Mouse (Mus musculus): ENCODE measurements around the gene Cd164. TPM values are rescaled to one million over a fixed set of nuclear protein-coding genes. Genes with fewer than 3 reads are reported as not detected.
A peak's percentile ranks its signal among the peaks of the same experiment; 100 is the strongest.

Gene Cd164
- polyA plus RNA-seq (2016; fragmentation: Nextera tagmentation; extraction: Ambion mirVana) = 87.1 and 89.3 TPM in 2 replicates

DNA sequence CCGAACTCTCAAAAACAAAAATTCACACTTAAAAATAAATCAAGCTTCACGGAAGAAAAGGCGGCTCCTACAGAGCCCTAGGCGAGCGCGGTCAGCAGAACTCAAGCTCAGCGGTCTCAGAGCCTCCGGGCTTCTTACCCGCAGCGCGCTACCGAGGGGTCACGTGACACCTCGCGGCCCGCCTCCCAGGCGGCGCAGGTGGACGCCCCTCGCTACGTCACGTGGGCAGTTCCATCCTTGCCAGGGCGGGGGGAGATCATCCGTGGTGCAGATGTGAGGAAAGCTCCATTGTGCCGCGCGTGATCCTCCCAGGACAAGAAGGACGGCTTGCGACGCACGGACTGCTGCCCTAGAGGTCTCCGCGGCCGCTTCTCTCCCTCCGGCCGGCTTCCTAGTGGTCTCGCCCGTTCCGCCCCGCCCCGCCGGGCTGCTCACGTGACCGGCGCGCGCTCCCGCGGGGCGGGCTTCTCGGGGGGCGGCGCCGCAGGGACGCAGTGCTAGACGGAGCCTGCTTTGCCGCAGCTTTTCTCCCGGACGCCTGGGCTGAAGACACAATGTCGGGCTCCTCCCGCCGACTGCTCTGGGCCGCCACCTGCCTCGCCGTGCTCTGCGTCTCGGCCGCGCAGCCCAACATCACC is at the start of gene Cd164:
Gene Cd164, plus strand, starts transcription at position 434 of the 638 bp plus-strand sequence.
- peak within 1 kb of the TSS; percentile 96 for H3K27ac ChIP-seq (replicated peaks)
- H3K4me3 ChIP-seq = peak within 1 kb of the TSS; percentile 92
- no peaks in the 10 kb centered on the region for H3K9me3 ChIP-seq
- under 1% methylated on average over 66 of the region's 69 CpGs for WGBS
- ATAC-seq (ENCODE audit: low FRiP score, low read depth) = peak; percentile 95
- no peaks in the 10 kb centered on the region for H3K27me3 ChIP-seq
- peak within 1 kb of the TSS; percentile 91 for H3K9ac ChIP-seq (replicated peaks)
- peaks cover 13% of the 10 kb centered on the region; the same call in 1 of the 2 replicates for H3K36me3 ChIP-seq
- peak within 1 kb of the TSS; percentile 82 for H3K4me2 ChIP-seq (replicated peaks)
- H3K4me1 ChIP-seq = peaks cover 26% of the 10 kb centered on the region

DNA sequence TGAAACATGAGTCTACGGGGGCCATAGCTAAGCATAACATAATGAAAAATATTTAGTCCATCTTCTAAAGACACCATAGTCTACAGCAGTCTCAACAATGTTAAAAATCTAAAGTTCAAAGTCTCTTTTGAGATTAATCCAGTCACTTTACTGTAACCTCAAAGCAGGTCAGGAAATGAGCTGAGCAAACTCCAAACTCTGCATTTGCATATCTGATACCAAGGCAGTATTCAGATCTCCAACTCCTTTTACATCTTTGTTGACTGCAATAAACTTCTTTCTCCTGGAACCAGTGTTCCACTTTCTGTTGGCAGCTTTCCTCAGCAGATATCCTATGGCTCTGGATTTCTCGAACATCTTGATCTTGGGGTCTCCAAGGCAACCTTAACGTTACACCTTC is 48.5 kb upstream of the Cd164 start:
- no peak overlapping the region for H3K4me3 ChIP-seq
- H3K27me3 ChIP-seq = peaks cover 3% of the 10 kb centered on the region; the same call in 1 of the 2 replicates
- no peak overlapping the region for H3K27ac ChIP-seq (replicated peaks)
- no peak overlapping the region for H3K9ac ChIP-seq (replicated peaks)
- H3K4me2 ChIP-seq (replicated peaks) = no peak overlapping the region
- 88% methylated on average over 3 of the region's 3 CpGs for WGBS
- no peak for ATAC-seq (ENCODE audit: low FRiP score, low read depth)
- H3K9me3 ChIP-seq = no peaks in the 10 kb centered on the region
- H3K4me1 ChIP-seq = peaks cover under 1% of the 10 kb centered on the region; the same call in 1 of the 2 replicates
- 0 out of 2 replicates have a peak, but pooled peaks cover 11% of the 10 kb centered on the region for H3K36me3 ChIP-seq

DNA sequence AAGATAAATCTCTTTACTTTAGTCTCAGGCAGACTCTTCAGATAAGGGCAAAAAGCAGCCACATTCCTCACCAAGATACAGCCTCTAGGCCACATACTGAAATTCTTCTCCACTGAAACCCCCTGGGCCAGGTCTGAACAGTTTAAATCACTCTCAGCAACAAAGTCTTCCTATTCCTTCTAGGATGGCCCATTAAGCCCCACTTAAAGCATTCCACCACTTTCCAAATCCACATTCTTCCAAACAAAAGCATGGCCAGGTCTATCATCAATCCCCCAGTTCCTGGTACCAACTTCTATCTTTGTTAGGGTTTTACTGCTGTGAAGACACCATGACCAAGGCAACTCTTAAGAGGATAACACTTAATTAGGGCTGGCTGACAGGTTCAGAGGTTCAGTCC is 46.7 kb upstream of the Cd164 start:
- ATAC-seq (ENCODE audit: low FRiP score, low read depth) = no peak
- Histone ChIP-seq H3K4me3 (no peak overlapping the region), H3K27me3 (peaks cover 3% of the 10 kb centered on the region; the same call in 1 of the 2 replicates), H3K27ac (replicated peaks) (no peak overlapping the region), H3K9me3 (no peaks in the 10 kb centered on the region), H3K4me1 (peaks cover 15% of the 10 kb centered on the region; the same call in 1 of the 2 replicates), H3K4me2 (replicated peaks) (no peak overlapping the region), H3K9ac (replicated peaks) (no peak overlapping the region), H3K36me3 (0 out of 2 replicates have a peak, but pooled peaks cover 9% of the 10 kb centered on the region)

DNA sequence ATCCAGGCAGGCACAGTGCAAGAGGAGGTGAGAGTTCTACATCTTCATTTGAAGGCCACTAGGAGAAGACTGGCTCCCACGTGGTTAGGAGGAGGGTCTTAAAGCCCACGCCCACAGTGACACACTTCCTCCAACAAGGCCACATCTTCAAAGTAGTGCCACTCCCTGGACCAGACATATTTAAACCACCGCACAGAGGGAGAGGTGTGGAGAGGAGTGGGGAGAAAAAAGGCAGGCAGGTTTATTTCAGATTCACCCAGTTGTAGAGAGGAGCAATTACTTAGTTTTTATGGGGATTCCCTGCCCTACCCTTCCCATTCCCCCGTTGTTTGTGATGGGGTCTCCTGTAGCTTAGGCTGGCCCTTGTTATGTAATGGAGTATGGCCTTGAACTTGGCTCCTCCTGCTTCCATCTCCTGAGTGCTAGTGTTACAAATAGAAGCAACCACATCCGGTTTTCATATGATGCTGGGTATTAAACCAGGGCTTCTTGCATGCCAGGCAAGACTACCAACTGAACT is 46.2 kb upstream of the Cd164 start:
- Histone ChIP-seq H3K27me3 (peaks cover 3% of the 10 kb centered on the region; the same call in 1 of the 2 replicates), H3K27ac (replicated peaks) (no peak overlapping the region), H3K4me3 (no peak overlapping the region), H3K36me3 (0 out of 2 replicates have a peak, but pooled peaks cover 8% of the 10 kb centered on the region), H3K9me3 (no peaks in the 10 kb centered on the region), H3K9ac (replicated peaks) (no peak overlapping the region), H3K4me2 (replicated peaks) (no peak overlapping the region), H3K4me1 (peaks cover 20% of the 10 kb centered on the region)
- 77% methylated on average over 5 of the region's 5 CpGs for WGBS
- no peak for ATAC-seq (ENCODE audit: low FRiP score, low read depth)

DNA sequence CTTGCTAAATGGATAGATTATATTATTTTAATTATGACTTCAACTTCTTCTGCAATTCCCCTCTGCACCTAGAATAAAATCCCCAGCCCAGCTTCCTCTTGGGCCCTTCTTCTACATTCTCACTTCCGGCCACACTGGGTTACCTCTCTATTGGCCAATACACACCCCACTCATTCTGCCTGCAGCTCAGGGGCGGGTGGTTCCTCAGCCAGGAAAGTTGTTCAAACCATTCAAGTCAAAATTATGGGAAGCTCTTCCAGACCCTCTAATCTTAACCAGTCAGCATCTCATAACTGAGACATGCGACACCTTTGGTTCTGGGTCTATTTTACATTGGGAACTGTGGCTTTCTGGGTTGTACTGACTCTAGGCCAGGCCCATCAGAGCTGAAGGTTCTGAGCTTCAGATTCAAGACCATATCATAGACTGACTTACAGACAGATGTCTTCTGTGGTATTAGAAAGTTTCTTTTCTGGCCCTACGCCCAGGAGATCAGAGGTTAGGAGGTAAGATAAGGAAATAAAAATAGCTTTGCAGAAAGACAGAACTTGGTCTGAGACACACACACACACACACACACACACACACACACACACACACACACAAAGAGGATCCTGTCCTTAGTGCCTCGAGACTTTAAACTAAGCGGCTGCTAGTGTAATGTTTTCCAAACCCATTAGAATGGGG is 45.3 kb upstream of the Cd164 start:
- no peak overlapping the region for H3K27ac ChIP-seq (replicated peaks)
- H3K36me3 ChIP-seq = peaks cover 3% of the 10 kb centered on the region

DNA sequence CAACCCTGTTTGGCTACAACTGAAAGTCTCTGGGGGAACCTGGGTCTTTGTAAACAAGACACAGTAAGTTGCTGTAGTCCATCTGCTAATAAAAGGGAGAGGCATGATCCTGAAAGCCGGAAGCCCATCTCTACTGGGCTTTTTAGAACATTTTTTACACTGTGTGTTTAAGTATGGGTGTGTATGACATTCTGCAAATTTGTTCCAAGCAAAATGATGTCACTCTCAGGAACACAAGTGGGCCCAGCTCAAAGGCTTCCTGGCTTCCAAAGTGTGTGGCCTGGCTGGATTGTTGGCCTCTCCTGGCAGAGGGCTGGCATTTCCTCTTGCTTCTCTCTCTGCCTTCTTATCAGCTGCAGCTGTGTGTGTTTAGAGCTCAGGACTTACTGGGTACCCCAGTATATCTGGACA is 44.2 kb upstream of the Cd164 start:
- ATAC-seq (ENCODE audit: low FRiP score, low read depth) = no peak
- Histone ChIP-seq H3K4me3 (no peak overlapping the region), H3K9me3 (no peaks in the 10 kb centered on the region), H3K4me2 (replicated peaks) (no peak overlapping the region), H3K4me1 (peaks cover 24% of the 10 kb centered on the region), H3K9ac (replicated peaks) (no peak overlapping the region), H3K27me3 (peaks cover 3% of the 10 kb centered on the region; the same call in 1 of the 2 replicates), H3K36me3 (peaks cover 11% of the 10 kb centered on the region), H3K27ac (replicated peaks) (no peak overlapping the region)
- 71% methylated on average over 1 of the region's 1 CpGs for WGBS

More for the DNA sequence above, 45.3 kb upstream of the Cd164 start:
- Histone ChIP-seq H3K9ac (replicated peaks) (no peak overlapping the region), H3K9me3 (no peaks in the 10 kb centered on the region), H3K4me3 (no peak overlapping the region), H3K27me3 (peaks cover 3% of the 10 kb centered on the region; the same call in 1 of the 2 replicates), H3K4me2 (replicated peaks) (no peak overlapping the region), H3K4me1 (peaks cover 24% of the 10 kb centered on the region)
- no peak for ATAC-seq (ENCODE audit: low FRiP score, low read depth)
- 91% methylated on average over 6 of the region's 6 CpGs for WGBS

DNA sequence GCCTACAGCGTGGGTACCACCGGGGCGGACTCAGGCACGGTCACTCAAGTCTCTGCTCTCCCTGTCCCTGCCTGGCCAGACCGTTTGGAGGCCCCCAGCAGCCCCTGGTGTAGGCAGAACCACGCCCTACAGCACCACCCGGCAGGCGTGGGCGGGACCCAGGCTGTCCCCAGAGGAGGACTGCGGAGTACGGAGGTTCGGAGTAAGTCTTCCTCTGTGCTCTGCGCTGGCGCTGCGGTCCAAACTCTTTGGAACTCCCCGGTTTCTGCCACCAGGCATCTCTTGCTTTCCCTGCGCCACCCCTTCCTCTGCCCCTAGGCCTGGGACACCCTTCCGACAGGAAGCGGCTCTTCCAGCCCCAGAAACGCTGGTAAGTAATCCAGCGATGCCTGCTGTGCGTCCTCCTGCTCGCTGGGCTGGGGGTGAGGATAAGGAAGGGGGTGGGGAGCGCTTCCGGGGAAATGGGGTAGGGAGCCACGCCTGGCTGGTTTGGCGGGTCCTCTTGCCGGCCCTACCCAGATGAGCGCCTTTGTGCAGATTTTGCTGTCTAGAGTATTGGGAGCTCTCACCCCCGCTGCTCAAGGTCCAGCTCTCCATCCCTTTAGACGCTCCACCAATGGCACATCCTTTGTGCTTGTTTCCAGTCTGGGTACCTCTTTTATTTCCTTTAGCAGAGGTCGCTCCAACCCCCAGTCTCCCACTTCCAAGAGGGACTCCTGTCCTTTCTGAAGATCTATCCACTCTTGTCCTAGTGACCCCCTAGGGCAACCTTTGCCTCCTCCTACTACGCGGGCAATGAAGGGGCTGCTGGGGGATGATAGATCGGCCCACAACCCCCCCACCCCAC is 42.8 kb upstream of the Cd164 start, which contains the start of gene Mical1:
Gene Mical1, plus strand, starts transcription at position 144 of the 847 bp plus-strand sequence.
- peak within 1 kb of the TSS; percentile 77 for H3K9ac ChIP-seq (replicated peaks)
- peaks cover 3% of the 10 kb centered on the region; the same call in 1 of the 2 replicates for H3K27me3 ChIP-seq
- WGBS = under 1% methylated on average over 35 of the region's 35 CpGs
- peak within 1 kb of the TSS; percentile 82 for H3K27ac ChIP-seq (replicated peaks)
- H3K4me1 ChIP-seq = peaks cover 24% of the 10 kb centered on the region
- peak within 1 kb of the TSS; percentile 62 for H3K4me3 ChIP-seq
- peak; percentile 75 for ATAC-seq (ENCODE audit: low FRiP score, low read depth)
- peaks cover 17% of the 10 kb centered on the region for H3K36me3 ChIP-seq
- H3K4me2 ChIP-seq (replicated peaks) = peak within 1 kb of the TSS; percentile 81
- H3K9me3 ChIP-seq = no peaks in the 10 kb centered on the region

DNA sequence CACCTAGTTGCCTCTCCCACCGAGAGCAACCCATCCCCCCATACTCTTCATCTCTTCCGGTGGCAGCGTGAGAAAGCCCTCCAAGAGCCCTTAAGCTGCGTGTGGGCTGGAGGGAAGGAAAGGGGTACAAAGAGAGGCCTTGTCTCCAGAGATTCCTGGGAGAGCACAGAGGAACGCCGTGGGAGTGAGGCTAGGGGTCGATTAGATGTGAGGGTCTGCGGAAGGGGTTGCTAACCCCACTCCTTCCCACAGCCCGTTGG is 42.3 kb upstream of the Cd164 start:
- Histone ChIP-seq H3K9me3 (no peaks in the 10 kb centered on the region), H3K4me1 (peaks cover 24% of the 10 kb centered on the region), H3K9ac (replicated peaks) (peak overlapping the region; percentile 77), H3K36me3 (peaks cover 19% of the 10 kb centered on the region), H3K27ac (replicated peaks) (peak overlapping the region; percentile 82), H3K27me3 (peaks cover 3% of the 10 kb centered on the region; the same call in 1 of the 2 replicates), H3K4me2 (replicated peaks) (peak overlapping the region; percentile 81), H3K4me3 (peak overlapping the region; percentile 62)
- WGBS = 0% methylated on average over 8 of the region's 9 CpGs
- ATAC-seq (ENCODE audit: low FRiP score, low read depth) = peak; percentile 32

DNA sequence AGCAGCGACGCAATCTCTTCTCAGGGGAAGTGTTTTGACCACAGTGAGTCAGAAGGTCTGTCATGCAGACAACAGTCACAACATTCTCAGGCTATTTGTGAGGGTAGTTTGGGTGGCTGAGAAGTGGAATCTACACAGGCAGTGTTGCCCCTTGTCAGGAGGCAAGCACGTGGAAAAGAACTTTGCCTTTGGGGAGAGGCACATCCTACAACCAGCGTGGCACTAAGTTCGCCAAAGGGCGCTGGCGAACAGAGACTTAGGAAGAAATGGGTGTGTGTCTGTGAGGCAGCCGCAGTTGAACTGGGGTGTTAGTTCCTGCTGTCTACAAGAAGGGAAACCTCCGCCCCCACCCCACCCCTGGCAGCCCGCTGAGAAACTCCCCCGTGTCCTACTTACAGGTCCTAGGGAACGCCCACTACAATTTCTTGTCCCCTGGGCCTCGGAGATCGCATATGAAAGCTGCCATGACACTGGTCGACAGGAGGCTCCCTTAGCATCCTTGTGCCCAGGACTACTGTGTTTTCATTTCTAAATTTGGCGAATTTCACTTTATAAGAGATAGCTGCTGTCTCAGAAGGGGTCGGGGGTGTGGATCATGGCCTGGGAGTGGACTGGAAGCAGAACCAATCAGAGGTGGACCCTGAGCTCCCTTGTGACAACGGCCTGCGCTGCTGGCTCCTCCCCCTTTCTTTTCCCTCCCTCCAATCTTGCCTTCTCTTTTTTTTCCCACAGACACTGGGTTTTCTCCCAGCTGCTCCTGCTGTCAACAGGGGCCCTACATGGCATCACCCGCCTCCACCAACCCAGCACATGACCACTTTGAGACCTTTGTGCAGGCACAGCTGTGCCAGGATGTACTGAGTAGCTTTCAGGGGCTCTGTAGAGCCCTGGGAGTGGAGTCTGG is 41.7 kb upstream of the Cd164 start:
- H3K36me3 ChIP-seq = peaks cover 24% of the 10 kb centered on the region
- peak overlapping the region; percentile 62 for H3K4me3 ChIP-seq
- peaks cover 24% of the 10 kb centered on the region for H3K4me1 ChIP-seq
- no peaks in the 10 kb centered on the region for H3K9me3 ChIP-seq
- peak overlapping the region; percentile 77 for H3K9ac ChIP-seq (replicated peaks)
- WGBS = 3% methylated on average over 20 of the region's 20 CpGs
- H3K27me3 ChIP-seq = peaks cover 3% of the 10 kb centered on the region; the same call in 1 of the 2 replicates
- peak overlapping the region; percentile 81 for H3K4me2 ChIP-seq (replicated peaks)
- H3K27ac ChIP-seq (replicated peaks) = peak overlapping the region; percentile 82
- peak; percentile 72 for ATAC-seq (ENCODE audit: low FRiP score, low read depth)

DNA sequence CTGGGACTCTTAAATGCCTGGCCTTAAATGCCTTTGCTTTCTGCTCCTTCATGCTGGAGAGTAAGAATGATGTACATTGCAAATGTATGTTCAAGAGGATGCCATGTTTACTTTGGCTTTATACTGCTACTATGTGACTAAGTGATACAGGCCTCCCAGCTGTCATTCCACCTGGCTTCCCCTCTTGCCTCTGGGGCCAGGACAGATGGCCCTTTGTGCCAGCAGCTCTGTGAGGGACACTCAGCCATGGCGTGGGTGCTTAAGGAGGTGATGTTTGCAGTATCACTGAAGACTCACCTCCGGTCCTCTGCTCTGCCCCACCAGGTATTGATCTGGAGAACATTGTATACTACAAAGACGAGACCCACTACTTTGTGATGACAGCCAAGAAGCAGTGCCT is 39.3 kb upstream of the Cd164 start:
- H3K36me3 ChIP-seq = peaks cover 49% of the 10 kb centered on the region
- WGBS = 93% methylated on average over 3 of the region's 3 CpGs
- no peak overlapping the region for H3K4me3 ChIP-seq
- no peaks in the 10 kb centered on the region for H3K27me3 ChIP-seq
- no peak overlapping the region for H3K4me2 ChIP-seq (replicated peaks)
- H3K9ac ChIP-seq (replicated peaks) = no peak overlapping the region
- H3K27ac ChIP-seq (replicated peaks) = no peak overlapping the region
- ATAC-seq (ENCODE audit: low FRiP score, low read depth) = no peak
- H3K9me3 ChIP-seq = no peaks in the 10 kb centered on the region
- H3K4me1 ChIP-seq = peaks cover 24% of the 10 kb centered on the region
